Mouse (Mus musculus): ENCODE results near the gene Tex44.

GRCm38 (mm10) chr1:86415144-86415543 is 11.0 kb upstream of the Tex44 start:
- no peak for TF ChIP-seq CTCF (IDR thresholded peaks at IDR 0.05; ENCODE audit: low read depth, low read length)
- TF ChIP-seq GATA1 (IDR thresholded peaks at IDR 0.05; ENCODE audit: borderline replicate concordance, low read length): no peak
- no peak for TF ChIP-seq TAL1 (conservative IDR thresholded peaks at IDR 0.05; ENCODE audit: low read depth, low read length)
- no peak for TF ChIP-seq GATA2 (IDR thresholded peaks at IDR 0.05; ENCODE audit: borderline replicate concordance, low read depth, low read length)
- no peak for TF ChIP-seq POLR2AphosphoS5 (IDR thresholded peaks at IDR 0.05; ENCODE audit: insufficient replicate concordance, low read depth, low read length)
